Mouse (Mus musculus) bone marrow macrophage, adult 2 months (primary cell): ENCODE measurements around the gene Iqce.

Source experiments
- CTCF ChIP-seq: IDR thresholded peaks from 2 replicates; pipeline ENCODE4 v1.5.1; 2012; ENCODE audit warnings: low read depth, mild to moderate bottlenecking, low read length, moderate library complexity
- POLR2A ChIP-seq: IDR thresholded peaks from 2 replicates; pipeline ENCODE4 v1.6.1; 2012; ENCODE audit warnings: mild to moderate bottlenecking, low read depth, low read length, borderline replicate concordance

GRCm38 (mm10) chr5:140661875-140662643 lies 40.1 kb downstream of the Iqce start:
- no peak for TF ChIP-seq POLR2A
- no peak for TF ChIP-seq CTCF
